Mouse (Mus musculus) adrenal gland, adult 2 months (tissue): ENCODE measurements around the gene Slc51a. TPM values are rescaled to one million over a fixed set of nuclear protein-coding genes. Genes with fewer than 3 reads are reported as not detected.
A peak's percentile ranks its signal among the peaks of the same experiment; 100 is the strongest.
"Not testable (repeated sequence)": the region's sequence is repeated elsewhere in the genome, so short reads cannot be mapped to it uniquely, and the experiment has no call there.

ENCODE experiments used
- DNase-seq: peaks from one replicate; pipeline ENCODE4 v3.0.0; 2021
- polyA plus RNA-seq: library from polyadenylated mRNA; depleted of rRNA; stranded (reverse); fragments of >200 nt; gene quantifications from 2 replicates; pipeline ENCODE4 v1.2.3, GENCODE M21; 2012
- total RNA-seq, 2 experiments: library from RNA; stranded (reverse); gene quantifications; 2 replicates each; pipeline ENCODE4 v1.2.3; 2021

Gene Slc51a
- total and polyA plus RNA-seq, 3 experiments: 0.28 to 0.33 TPM; not detected in 1

DNA sequence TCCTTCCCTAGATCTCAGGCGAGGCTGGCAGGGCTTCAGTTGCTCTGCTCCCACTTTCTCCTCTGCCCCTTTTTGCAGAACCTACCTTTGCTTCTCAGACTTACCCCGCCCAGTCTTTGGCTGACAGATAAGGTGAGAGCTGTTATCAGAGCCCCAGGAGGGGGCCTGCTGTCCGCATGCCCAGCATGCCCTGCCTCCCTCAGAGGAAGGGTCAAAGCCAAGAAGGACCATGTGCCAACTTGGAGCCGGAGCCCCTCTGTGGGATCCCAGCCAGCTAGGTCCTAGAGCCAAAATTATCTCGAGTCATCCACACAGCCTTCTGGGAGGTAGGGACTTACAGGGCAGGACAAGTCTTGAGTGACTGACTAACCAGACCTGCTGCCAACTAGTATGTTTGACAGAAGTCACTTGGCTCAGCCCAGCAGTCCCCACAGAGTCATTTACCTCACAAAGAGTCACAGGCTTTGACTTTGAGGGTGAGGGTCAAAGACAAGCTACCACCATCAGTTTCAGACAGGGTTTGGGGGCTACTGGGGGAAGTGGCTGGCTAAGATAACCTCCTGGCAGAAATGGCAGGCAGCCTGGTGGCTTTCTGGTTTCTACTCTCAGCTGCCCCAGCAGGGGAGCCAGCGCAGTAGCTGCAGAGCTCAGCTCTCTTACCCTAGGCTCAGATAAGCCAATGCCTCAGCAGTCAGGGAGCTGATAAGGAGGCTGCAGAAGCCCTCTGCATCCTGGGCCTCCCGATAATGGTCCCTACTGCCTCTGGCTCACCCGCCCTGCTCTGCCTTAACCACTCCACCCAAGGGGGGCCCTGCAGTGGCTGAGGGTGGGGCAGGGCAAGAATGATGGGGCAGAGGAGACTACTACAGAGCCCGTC, 21.6 kb upstream of the Slc51a start:
- peak; percentile 37 for DNase-seq

DNA sequence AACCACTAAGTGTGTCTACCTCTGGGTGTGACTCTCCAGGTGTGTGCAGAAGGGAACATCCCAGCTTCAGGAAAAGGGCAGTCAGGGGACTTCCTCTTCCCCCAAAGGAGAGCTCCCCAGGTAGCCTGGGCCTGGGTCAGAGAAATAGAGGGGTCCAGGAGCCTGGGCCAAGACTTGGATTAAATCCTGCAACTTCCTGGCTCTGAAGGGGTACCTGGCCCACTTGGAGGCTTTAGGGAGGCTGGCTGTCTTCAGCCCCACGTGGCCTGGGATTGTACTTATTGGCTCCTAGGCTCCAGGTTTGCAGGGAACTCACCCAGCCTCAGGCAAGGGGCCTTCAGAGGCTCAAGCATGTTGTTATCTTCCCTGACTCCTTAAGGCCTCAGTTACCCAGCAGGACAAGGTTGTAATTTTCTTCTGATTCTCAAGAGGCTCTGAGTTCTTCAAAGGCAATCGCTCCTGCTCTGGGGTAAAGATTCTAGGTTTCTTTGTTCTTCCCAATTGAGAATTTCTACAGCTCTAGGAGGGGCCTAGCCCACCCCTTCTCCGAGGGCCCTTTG, 20.9 kb upstream of the Slc51a start:
- DNase-seq: no peak

GRCm38 (mm10) chr16:32508035-32508434, 20.4 kb upstream of the Slc51a start:
- no peak for DNase-seq

DNA sequence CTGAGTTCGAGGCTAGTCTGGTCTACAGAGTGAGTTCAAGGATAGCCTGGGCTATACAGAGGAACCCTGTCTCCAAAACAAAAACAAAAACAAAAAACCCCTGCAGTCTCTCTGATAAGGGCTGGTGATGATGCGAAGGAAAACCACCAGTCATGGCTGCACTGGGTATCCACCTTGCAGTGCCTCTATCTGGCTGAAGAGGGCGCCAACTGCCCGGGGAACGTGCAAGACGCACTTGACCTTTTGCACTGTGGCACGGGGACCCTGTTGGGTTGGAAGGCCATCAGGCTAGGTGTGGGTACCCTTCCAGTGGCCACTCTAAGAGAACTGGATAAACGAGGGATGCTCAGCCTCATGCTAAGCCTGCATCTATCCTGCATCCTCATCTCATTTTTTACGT, 19.7 kb upstream of the Slc51a start:
- peak; percentile 59 for DNase-seq

DNA sequence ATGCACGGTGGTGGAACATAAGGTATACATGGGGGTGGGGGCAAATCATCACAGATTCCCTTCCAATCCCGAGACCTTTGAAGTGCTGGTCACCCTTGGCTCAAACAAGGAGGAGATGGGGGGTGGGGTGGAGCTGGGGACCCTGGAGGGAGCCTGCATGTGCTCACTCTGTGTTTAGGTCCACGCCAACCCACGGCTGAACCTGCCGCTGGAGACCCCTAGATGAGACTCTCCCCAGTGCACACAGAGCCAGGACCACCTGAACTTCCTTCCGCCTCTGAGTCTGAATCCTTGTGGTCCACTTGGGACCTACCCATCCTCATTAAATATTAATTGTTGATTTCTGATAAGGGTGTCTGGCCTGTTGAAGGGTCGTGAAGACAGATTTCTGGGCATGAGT, 19.2 kb upstream of the Slc51a start:
- DNase-seq: no peak

GRCm38 (mm10) chr16:32506298-32506697, 18.6 kb upstream of the Slc51a start:
- DNase-seq: no peak

DNA sequence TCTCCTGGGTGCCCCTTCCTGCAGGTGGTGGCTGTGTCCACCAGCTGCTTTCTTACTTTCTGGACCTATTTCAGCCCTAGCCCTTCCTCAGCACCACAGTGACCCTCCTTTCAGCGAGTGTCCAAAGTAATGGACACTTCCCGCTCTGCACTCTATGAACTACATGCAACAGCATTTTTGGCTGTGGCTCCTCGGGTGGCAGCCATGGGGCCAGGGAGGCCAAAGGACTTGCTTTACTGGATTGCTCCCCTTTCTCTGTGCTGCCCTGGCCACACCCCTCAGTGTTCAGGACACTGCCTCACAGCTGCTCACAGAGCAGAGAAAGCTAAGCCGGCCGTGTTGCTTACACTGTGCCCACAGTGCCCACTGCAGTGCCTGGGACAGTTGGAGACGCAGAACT, 16.0 kb upstream of the Slc51a start:
- DNase-seq: no peak

- no peak for DNase-seq
Observed at GRCm38 (mm10) chr16:32502621-32503335, 15.1 kb upstream of the Slc51a start.

DNA sequence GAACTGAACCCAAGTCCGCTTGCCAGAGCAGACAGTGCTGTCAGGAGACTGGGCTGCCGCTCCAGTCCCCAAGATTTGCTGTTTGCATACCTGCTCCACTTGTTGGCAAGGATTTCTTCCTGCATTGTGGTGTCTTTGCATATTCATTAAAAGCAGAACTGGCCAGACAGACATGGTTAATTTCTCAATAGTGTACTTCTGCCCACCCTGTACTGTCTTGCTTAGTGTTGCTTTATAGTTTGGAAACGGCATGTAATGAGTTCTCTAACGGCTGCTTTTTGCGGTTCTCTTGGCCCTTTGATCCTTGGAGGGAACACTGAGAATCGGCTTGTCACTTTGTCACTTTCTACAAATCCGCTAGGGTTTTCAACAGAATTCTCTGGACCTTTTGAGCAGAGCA, 13.8 kb upstream of the Slc51a start:
- DNase-seq: no peak

- peak; percentile 83 for DNase-seq
Observed at GRCm38 (mm10) chr16:32499430-32500037, 11.9 kb upstream of the Slc51a start.

GRCm38 (mm10) chr16:32498996-32499395, 11.3 kb upstream of the Slc51a start:
- DNase-seq: no peak

DNA sequence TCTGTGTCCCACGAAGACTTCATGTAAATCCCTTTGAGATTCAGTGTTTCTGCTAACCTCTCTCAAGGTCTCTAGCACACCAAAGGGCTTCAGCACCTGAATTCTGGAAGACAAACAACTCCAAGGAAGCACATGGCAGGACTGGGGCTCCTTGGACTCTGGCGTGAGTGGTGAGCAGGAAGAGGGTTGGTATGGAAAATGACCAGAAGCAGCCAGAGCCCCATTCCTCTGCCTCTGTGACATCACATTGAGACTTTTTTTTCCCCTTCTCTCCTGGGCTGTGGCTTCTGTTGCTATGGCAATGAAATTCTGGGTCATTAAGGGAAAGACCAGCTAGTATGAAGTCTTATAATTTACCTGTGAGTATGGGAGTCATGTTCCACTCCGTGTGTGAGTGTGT, 8.3 kb upstream of the Slc51a start, which contains the start of gene Zdhhc19:
Gene Zdhhc19 (plus strand): TSS at position 301 of the 400 bp plus-strand sequence.
- DNase-seq: no peak

DNA sequence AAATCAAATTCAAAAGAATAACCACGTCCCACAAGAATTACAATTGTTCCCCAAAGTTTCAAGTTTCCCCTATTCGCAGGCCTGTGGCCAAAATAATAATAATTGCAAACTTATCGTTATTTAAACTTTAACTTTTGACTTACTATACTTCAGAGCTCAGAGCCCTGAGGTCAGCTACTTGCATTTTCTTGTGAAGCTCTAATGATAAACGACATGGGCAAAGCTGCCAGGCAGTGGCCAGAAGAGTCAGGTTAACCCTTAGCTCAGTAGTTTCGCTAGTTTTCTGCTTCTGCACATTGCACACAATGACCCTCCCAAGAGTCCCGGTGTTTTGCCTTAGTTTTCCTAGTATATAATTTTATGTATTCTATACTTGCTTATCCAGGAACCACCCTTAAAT, 6.7 kb upstream of the Slc51a start:
- DNase-seq: not testable (repeated sequence)

DNA sequence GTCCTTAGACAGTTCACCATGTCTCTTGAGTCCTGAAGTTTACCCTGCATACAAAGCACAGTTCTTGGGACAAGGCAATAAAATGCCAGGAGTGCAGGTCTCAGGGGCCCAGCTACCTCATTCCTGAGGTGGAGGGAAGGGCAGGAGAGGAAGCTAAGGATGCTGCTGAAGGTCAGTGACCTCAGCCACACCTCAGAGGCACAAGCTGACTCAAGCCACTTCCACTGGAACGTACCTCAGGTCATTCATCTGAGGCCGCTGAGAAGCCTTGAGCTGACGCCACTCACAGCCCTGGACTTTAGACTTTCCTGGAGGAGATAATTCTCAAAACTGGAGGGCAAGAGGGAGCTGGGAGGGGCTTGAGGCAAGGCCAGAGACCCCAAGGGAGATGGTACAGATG, 1.3 kb upstream of the Slc51a start:
- DNase-seq: no peak

DNA sequence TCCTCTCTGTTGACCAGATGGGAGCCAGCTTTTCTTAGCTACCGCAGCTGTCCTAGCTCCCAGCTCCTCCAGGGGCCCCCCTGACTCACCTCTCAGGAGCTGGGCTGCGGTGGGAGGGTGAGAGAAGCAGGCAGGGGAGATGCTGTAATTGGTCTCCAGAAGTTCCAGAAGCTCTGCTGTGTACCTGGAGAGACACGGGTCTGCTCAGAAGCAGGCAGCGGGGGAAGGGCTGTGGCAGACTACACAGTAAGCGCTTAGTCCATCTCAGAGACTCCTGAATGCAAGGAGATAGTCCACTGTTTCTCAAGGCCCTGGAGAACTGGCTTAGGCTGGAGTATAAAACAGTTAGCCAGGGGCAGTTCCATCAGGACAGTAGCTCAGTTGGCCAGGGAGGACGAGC, 1.6 kb downstream of the Slc51a start:
- DNase-seq: no peak

GRCm38 (mm10) chr16:32485209-32485608, 2.5 kb downstream of the Slc51a start:
- DNase-seq: no peak

GRCm38 (mm10) chr16:32484431-32484871, 3.2 kb downstream of the Slc51a start:
- no peak for DNase-seq

GRCm38 (mm10) chr16:32479415-32479814, 8.3 kb downstream of the Slc51a start:
- no peak for DNase-seq

- DNase-seq: no peak
Observed at GRCm38 (mm10) chr16:32477315-32477714, 10.4 kb downstream of the Slc51a start.

DNA sequence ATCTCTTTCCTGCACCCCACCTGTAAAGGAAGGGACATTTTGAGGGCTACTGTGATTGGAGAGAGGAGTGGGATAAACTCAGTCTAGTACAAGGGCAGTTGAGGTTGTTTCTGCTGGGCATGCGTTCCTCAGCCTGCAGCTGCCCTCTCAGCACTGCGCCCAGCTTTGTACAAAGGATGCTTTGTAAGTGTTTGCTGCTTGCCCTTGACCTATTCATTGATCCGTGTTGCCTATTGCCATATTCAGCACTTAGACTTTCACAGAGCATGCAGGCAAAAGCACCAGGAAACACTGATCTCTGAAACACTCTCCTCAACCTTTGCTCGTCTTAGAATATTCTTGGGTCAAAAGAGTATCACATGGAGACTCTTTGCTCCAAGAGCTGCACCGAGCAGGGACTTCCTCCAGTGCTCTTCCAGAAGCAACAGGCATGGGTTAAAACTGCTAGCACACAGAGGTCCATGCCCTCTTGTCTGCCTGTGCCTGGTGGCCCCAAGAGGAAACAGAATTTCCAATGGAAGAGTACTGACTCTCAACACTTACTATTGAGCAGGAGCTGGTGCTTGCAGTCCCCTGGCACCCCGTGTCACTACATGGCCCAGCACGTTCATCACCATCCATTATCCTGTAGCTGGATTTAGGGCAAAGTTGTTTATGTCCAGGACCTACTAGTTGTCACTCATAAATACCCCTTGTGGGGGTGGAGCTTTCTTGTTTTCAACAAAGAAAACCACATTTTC, 15.2 kb downstream of the Slc51a start:
- no peak for DNase-seq

DNA sequence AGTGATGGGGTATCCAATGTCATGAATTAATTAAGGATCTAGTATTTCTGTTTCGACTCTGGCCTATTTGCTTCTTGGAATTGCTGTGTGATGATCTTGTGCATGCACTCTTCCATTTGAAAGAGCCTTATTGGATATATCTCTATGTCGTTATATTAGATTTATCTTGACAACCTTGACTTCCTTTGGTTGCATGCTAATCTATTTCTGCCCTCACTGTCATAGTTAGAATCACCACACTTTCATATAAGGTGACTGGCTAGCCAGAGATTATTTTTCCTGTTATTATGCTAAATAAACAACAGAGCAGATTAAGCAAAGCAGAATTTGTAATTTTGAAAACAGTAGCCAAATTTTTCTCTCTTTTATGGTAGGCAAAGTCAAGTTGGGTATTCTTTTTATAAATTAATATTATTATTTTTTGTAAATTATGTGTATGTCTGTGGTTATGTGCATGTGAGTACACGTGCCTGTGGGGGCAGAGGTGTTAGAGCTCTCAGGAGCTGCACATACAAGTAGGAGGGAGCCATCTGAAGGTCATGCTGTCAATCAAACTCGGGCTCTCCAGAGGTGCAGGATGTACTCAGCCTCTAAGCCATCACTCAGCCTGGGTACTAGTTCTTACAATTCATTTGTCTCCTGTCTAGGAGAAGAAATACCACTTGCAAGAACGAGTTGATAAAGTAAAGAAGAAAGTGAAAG, 18.1 kb downstream of the Slc51a start:
- DNase-seq: no peak
